Mouse (Mus musculus): ENCODE data around the gene Gm21958. TPM values are rescaled to one million over a fixed set of nuclear protein-coding genes. Genes with fewer than 3 reads are reported as not detected.
A peak's percentile ranks its signal among the peaks of the same experiment; 100 is the strongest.

Gm21958 gene
- 1.3 and 3.5 TPM in 2 replicates for polyA plus RNA-seq (2014; fragmentation: Nextera tagmentation; extraction: Ambion mirVana)

DNA sequence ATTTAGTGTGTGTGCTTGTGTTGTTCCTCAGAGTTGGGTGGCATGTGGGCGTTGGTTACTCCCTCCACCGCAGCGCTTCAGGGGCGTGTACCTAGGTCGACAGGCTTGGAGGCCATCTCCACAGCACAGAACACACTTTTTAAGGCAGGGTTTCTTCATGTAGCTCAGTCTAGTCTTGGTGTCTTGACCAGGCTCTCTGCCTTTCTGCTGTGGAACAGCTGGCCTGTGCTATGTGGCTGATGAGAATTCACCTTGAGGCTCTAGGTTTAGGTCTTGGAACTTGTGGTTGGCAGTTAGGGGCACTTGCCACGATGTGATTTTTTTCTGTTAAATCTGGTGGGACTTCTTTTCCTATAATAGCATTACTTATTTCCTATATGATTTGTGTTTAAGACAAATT, at the start of gene Gm21958:
Gene Gm21958 (minus strand): TSS at position 101 of the 400 bp plus-strand sequence.
- H3K27me3 ChIP-seq (ENCODE audit: control insufficient read depth, insufficient read depth, low read length) = no peaks in the 10 kb centered on the region
- ATAC-seq (ENCODE audit: low read depth) = no peak
- no peak within 1 kb of the TSS for H3K4me3 ChIP-seq (ENCODE audit: low read depth, low read length)
- no peak within 1 kb of the TSS for H3K9ac ChIP-seq (replicated peaks; ENCODE audit: low read depth, low read length)
- H3K4me2 ChIP-seq (ENCODE audit: low read depth, low read length) = no peak within 1 kb of the TSS
- H3K9me3 ChIP-seq (ENCODE audit: control insufficient read depth, low read length) = no peaks in the 10 kb centered on the region
- H3K4me1 ChIP-seq (ENCODE audit: control insufficient read depth, insufficient read depth, low read length) = no peaks in the 10 kb centered on the region
- WGBS = 93% methylated on average over 6 of the region's 6 CpGs
- H3K27ac ChIP-seq (ENCODE audit: low read depth, low read length) = no peak within 1 kb of the TSS
- peaks cover 51% of the 10 kb centered on the region for H3K36me3 ChIP-seq (ENCODE audit: control insufficient read depth, insufficient read depth, low read length)

DNA sequence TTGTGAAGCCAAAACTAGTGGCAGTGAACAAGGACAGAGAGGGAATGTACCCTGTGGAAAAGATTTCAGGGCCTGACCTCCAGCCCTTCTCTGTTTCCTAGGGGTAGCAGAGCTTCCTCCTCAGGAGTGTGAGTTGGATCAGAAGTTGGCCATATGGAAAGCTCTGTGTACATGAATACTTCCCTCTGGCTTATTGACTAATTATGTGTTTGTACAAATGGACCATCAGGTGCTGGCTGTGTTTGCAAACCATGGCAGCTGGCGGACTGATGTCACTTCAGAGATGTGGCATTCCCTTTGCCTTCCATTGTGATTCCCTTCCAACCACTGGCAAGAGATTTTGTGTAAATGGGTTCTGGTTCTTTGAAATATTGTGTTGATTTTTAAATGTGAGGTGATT, 47.1 kb upstream of the Gm21958 start:
- no peak for ATAC-seq (ENCODE audit: low read depth)
- WGBS = 86% methylated on average over 1 of the region's 1 CpGs
- no peaks in the 10 kb centered on the region for H3K36me3 ChIP-seq (ENCODE audit: control insufficient read depth, insufficient read depth, low read length)

DNA sequence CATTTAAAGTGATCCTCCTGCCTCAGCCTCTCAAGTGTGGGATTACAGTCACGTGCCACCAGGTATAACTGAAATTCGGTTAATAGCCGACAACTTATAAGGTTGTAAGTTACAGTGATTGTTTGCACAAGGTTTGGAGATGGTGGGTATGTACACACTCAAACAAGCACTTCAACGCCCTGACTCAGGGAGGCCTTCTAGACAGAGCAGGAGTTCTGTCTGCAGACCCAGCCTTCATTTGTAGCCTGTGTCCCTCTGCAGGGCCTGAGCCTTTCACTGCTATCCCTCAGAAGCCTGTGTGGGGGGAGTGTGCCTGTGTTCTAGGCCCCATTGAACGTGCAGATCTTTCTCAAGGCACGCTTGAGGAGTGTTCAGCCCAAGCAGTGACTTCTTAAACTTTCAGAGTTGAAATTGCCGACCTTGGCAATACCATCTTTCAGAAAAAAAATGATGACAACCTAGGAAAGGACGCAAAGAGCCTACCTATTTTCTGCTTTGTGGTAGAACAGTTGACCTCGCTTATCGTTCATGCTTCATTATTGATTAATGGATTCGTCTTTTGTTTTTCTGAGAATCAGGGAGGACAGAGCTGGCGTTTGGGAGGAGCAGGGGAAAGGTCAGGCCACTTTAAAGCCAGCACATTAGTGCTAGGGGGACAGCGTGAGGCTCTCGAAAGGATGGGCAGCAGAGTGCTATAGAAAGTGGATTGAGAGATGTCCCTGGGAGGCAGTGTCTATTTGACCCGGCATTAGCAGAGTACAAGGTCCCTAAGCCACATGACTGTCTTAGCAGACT, 46.4 kb upstream of the Gm21958 start:
- Histone ChIP-seq H3K27me3 (ENCODE audit: control insufficient read depth, insufficient read depth, low read length) (no peaks in the 10 kb centered on the region), H3K9ac (replicated peaks; ENCODE audit: low read depth, low read length) (no peak overlapping the region), H3K27ac (ENCODE audit: low read depth, low read length) (no peak overlapping the region), H3K4me1 (ENCODE audit: control insufficient read depth, insufficient read depth, low read length) (peaks cover 12% of the 10 kb centered on the region), H3K4me2 (ENCODE audit: low read depth, low read length) (no peak overlapping the region), H3K36me3 (ENCODE audit: control insufficient read depth, insufficient read depth, low read length) (no peaks in the 10 kb centered on the region), H3K9me3 (ENCODE audit: control insufficient read depth, low read length) (no peaks in the 10 kb centered on the region), H3K4me3 (ENCODE audit: low read depth, low read length) (no peak overlapping the region)
- 59% methylated on average over 15 of the region's 15 CpGs for WGBS
- no peak for ATAC-seq (ENCODE audit: low read depth)

More for the DNA sequence above, 47.1 kb upstream of the Gm21958 start:
- Histone ChIP-seq H3K9me3 (ENCODE audit: control insufficient read depth, low read length) (no peaks in the 10 kb centered on the region), H3K4me3 (ENCODE audit: low read depth, low read length) (no peak overlapping the region), H3K27ac (ENCODE audit: low read depth, low read length) (no peak overlapping the region), H3K9ac (replicated peaks; ENCODE audit: low read depth, low read length) (no peak overlapping the region), H3K4me2 (ENCODE audit: low read depth, low read length) (no peak overlapping the region), H3K27me3 (ENCODE audit: control insufficient read depth, insufficient read depth, low read length) (no peaks in the 10 kb centered on the region), H3K4me1 (ENCODE audit: control insufficient read depth, insufficient read depth, low read length) (peaks cover 5% of the 10 kb centered on the region; the same call in 1 of the 2 replicates)

DNA sequence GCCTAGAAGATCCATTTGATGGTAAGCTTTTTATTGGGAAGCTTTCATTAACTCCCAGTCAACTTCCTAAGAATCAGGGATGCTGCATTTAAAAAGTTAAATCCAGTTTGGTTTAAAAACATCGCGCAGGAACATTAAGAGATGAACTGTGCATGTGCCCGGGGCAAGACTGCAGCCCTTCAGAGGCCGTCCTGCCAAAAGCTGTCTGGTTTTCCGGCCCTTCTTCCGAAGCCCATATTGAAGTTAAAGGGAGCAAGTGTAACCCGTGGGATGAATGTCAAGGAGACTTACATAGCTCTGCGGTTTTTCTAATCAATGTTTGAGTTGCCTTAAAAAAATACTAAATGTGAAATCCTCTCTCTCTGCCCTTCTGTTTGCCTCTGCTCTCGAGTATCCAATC, 45.1 kb upstream of the Gm21958 start:
- ATAC-seq (ENCODE audit: low read depth) = no peak
- H3K9ac ChIP-seq (replicated peaks; ENCODE audit: low read depth, low read length) = no peak overlapping the region
- no peaks in the 10 kb centered on the region for H3K36me3 ChIP-seq (ENCODE audit: control insufficient read depth, insufficient read depth, low read length)
- H3K27ac ChIP-seq (ENCODE audit: low read depth, low read length) = no peak overlapping the region
- no peaks in the 10 kb centered on the region for H3K27me3 ChIP-seq (ENCODE audit: control insufficient read depth, insufficient read depth, low read length)
- peaks cover 12% of the 10 kb centered on the region for H3K4me1 ChIP-seq (ENCODE audit: control insufficient read depth, insufficient read depth, low read length)
- H3K9me3 ChIP-seq (ENCODE audit: control insufficient read depth, low read length) = no peaks in the 10 kb centered on the region
- no peak overlapping the region for H3K4me2 ChIP-seq (ENCODE audit: low read depth, low read length)
- H3K4me3 ChIP-seq (ENCODE audit: low read depth, low read length) = no peak overlapping the region
- WGBS = 88% methylated on average over 9 of the region's 9 CpGs

DNA sequence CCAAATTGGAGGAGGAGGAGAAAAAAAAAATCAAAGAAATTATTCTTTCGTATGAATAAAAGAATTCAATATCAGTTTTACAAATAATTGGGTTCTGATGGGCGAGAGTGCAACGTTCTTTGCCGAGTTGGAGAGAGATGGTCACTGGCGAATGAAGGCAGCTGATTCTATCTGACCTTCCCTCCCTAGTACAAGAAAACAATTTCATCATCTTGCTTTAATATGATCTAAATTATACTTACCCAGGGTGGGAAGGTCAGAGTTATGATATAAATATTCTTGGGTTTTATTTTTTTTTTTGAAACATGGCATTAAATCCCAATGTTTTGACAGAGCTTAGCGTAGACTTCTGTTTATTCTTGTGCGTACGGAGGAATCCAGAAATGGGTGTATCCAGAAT, 43.3 kb upstream of the Gm21958 start:
- 91% methylated on average over 8 of the region's 8 CpGs for WGBS
- H3K4me3 ChIP-seq (ENCODE audit: low read depth, low read length) = no peak overlapping the region
- H3K27me3 ChIP-seq (ENCODE audit: control insufficient read depth, insufficient read depth, low read length) = no peaks in the 10 kb centered on the region
- H3K4me1 ChIP-seq (ENCODE audit: control insufficient read depth, insufficient read depth, low read length) = peaks cover 12% of the 10 kb centered on the region
- H3K27ac ChIP-seq (ENCODE audit: low read depth, low read length) = no peak overlapping the region
- no peak overlapping the region for H3K4me2 ChIP-seq (ENCODE audit: low read depth, low read length)
- H3K9me3 ChIP-seq (ENCODE audit: control insufficient read depth, low read length) = no peaks in the 10 kb centered on the region
- ATAC-seq (ENCODE audit: low read depth) = no peak
- no peaks in the 10 kb centered on the region for H3K36me3 ChIP-seq (ENCODE audit: control insufficient read depth, insufficient read depth, low read length)
- no peak overlapping the region for H3K9ac ChIP-seq (replicated peaks; ENCODE audit: low read depth, low read length)

DNA sequence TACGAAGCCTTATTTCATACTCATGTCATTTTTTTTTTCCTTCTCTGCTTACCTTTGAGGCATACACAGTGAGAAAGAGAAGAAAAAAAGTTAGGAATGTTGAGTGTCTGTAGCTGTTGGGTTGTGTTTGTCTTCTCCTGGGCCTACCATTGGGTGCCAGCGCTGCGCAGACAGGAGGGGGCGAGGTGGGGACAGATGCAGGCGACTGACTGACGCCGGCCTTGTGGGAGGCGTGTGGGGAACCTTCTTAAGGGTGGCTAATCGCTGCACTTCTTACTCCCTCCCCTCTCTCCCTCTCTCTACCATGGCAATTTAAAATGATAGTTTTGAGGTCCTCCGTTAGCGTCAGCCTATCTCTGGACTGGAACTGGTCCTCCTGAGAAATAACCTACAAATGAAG, 41.9 kb upstream of the Gm21958 start:
- peaks cover 12% of the 10 kb centered on the region for H3K4me1 ChIP-seq (ENCODE audit: control insufficient read depth, insufficient read depth, low read length)
- ATAC-seq (ENCODE audit: low read depth) = peak; percentile 28; the same call in 1 of the 2 replicates
- H3K4me3 ChIP-seq (ENCODE audit: low read depth, low read length) = peak overlapping the region; percentile 64
- peak overlapping the region; percentile 100 for H3K4me2 ChIP-seq (ENCODE audit: low read depth, low read length)
- WGBS = 2% methylated on average over 11 of the region's 11 CpGs
- no peaks in the 10 kb centered on the region for H3K27me3 ChIP-seq (ENCODE audit: control insufficient read depth, insufficient read depth, low read length)
- H3K9ac ChIP-seq (replicated peaks; ENCODE audit: low read depth, low read length) = peak overlapping the region; percentile 70
- no peak overlapping the region for H3K27ac ChIP-seq (ENCODE audit: low read depth, low read length)
- no peaks in the 10 kb centered on the region for H3K9me3 ChIP-seq (ENCODE audit: control insufficient read depth, low read length)
- no peaks in the 10 kb centered on the region for H3K36me3 ChIP-seq (ENCODE audit: control insufficient read depth, insufficient read depth, low read length)

DNA sequence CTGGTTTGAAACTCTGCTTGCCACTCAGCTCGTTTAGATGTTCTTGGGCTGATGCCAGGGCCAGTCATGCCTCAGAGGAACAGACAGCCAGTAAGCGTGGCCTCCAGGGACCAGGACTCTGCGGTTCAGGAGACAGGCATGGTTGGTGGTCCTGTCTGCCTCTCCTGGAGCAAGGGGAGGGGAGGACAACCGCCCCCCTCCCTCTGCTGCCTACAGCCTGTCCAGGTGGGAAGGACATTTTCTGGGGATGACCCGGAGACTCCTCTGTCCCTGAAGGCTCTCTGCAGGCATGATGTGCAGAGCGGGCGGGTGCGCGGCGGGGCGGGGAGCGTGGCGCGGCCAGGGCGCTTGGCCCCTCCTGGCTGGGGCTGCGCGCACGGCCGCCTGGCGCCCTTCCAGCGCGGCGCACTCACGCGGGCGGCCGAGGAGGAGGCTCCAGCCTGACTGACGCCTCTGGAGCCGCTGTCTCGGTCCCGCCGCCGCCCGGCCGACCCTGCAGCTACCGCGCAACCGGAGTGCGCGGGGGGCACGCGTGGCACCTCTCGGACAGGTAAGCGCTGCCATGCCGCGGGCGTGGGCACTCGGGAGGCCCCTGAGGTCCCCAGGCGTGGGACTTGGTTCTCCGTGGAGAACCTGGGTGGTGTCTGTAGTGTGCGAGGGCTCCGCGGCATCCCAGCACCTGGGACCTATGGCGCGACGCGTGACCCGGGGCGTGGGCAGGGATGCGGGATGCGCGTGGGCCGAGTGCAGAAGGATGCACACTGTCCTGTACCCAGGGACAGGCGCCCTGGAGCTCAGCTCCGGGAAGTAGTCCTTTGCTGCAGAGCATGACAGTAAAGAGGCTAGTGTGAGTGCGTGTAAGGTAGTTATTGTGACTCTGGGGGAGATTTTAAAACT, 41.2 kb upstream of the Gm21958 start, which contains the start of gene Smad9:
Gene Smad9 (plus strand): TSS at position 438 of the 897 bp plus-strand sequence.
- Histone ChIP-seq H3K4me1 (ENCODE audit: control insufficient read depth, insufficient read depth, low read length) (peaks cover 12% of the 10 kb centered on the region), H3K27ac (ENCODE audit: low read depth, low read length) (0 out of 2 replicates have a peak within 1 kb of the TSS, but pooled peaks have one; percentile 28), H3K27me3 (ENCODE audit: control insufficient read depth, insufficient read depth, low read length) (no peaks in the 10 kb centered on the region), H3K9me3 (ENCODE audit: control insufficient read depth, low read length) (no peaks in the 10 kb centered on the region), H3K36me3 (ENCODE audit: control insufficient read depth, insufficient read depth, low read length) (no peaks in the 10 kb centered on the region), H3K4me2 (ENCODE audit: low read depth, low read length) (peak within 1 kb of the TSS; percentile 100), H3K4me3 (ENCODE audit: low read depth, low read length) (peak within 1 kb of the TSS; percentile 64), H3K9ac (replicated peaks; ENCODE audit: low read depth, low read length) (peak within 1 kb of the TSS; percentile 70)
- WGBS = 2% methylated on average over 51 of the region's 66 CpGs
- peak; percentile 91 for ATAC-seq (ENCODE audit: low read depth)

DNA sequence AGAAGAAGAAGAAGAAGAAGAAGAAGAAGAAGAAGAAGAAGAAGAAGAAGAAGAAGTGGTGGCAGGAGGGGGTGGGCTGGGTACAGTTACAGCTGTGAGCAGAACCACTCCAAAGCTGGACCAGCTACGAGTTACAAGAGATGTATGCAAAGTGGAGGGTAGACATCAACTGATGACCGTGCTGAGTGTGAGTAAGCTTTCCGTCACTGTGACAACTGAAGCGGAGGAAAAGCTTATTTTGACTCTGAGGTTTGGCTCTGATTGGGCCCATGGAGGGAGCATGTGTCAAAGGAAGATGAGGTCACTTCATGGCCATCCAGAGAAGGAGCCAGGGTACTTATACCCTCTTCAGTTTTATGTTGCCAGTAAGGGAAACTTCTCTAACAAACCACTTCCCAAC, 39.3 kb upstream of the Gm21958 start:
- Histone ChIP-seq H3K27me3 (ENCODE audit: control insufficient read depth, insufficient read depth, low read length) (no peaks in the 10 kb centered on the region), H3K9me3 (ENCODE audit: control insufficient read depth, low read length) (no peaks in the 10 kb centered on the region), H3K4me1 (ENCODE audit: control insufficient read depth, insufficient read depth, low read length) (peaks cover 12% of the 10 kb centered on the region), H3K9ac (replicated peaks; ENCODE audit: low read depth, low read length) (no peak overlapping the region), H3K4me3 (ENCODE audit: low read depth, low read length) (no peak overlapping the region), H3K4me2 (ENCODE audit: low read depth, low read length) (no peak overlapping the region), H3K36me3 (ENCODE audit: control insufficient read depth, insufficient read depth, low read length) (peaks cover 12% of the 10 kb centered on the region), H3K27ac (ENCODE audit: low read depth, low read length) (no peak overlapping the region)
- ATAC-seq (ENCODE audit: low read depth) = no peak
- WGBS = 86% methylated on average over 4 of the region's 4 CpGs

DNA sequence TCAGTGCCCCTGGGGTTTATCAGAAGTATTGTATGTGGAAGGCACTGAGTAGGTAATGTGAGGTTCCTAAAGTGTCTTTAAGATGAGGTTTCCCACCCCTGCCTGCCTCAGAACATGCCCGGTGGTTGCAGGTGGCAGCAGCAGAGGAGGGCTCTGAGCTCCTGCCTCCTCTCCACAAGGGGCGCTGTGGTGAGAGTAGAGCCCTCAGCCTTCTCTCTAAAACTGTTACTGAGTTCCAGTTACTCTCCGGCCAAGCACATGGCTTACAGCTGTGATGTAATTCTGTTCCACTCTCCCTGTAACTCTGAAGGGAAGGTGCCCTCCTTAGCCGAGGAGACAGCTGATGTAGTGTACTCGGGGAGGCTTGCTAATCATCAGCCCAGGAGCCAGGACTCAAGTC, 31.6 kb upstream of the Gm21958 start:
- Histone ChIP-seq H3K4me3 (ENCODE audit: low read depth, low read length) (no peak overlapping the region), H3K36me3 (ENCODE audit: control insufficient read depth, insufficient read depth, low read length) (peaks cover 76% of the 10 kb centered on the region), H3K27ac (ENCODE audit: low read depth, low read length) (no peak overlapping the region), H3K9ac (replicated peaks; ENCODE audit: low read depth, low read length) (no peak overlapping the region), H3K9me3 (ENCODE audit: control insufficient read depth, low read length) (no peaks in the 10 kb centered on the region), H3K4me1 (ENCODE audit: control insufficient read depth, insufficient read depth, low read length) (no peaks in the 10 kb centered on the region), H3K4me2 (ENCODE audit: low read depth, low read length) (no peak overlapping the region), H3K27me3 (ENCODE audit: control insufficient read depth, insufficient read depth, low read length) (no peaks in the 10 kb centered on the region)
- ATAC-seq (ENCODE audit: low read depth) = no peak
- 56% methylated on average over 5 of the region's 5 CpGs for WGBS

All from neural tube, embryonic 14.5 days (tissue).